Mouse (Mus musculus): ENCODE data around the gene Nup88. TPM values are rescaled to one million over a fixed set of nuclear protein-coding genes. Genes with fewer than 3 reads are reported as not detected.

The Nup88 gene
- polyA plus RNA-seq, 2 experiments: 115 to 120 TPM

DNA sequence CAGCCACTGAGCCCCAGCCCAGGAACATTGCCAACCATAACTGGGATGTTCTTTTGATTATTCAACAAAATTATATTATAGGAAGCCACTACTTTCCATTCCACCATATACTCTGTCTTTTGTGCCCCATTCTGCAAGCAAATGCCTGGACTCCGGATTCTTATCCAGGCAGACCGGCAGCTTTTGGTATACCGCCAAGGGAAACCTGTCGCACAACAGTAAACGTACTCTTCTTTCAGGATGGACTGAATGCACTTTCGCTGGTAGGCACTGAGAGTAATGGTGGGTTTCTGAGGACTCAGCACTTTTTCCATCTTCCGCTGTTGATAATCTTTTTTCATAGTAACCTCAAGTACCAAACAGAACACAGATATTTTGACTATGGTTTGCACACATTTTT lies 26.1 kb downstream of the Nup88 start:
- Histone ChIP-seq H3K9ac (ENCODE audit: low read depth, low read length, severe bottlenecking) (no peak overlapping the region), H3K36me3 (ENCODE audit: control insufficient read depth, insufficient read depth, low read length) (peaks cover 91% of the 10 kb centered on the region), H3K27me3 (ENCODE audit: control insufficient read depth, insufficient read depth, low read length) (no peaks in the 10 kb centered on the region), H3K4me2 (replicated peaks; ENCODE audit: low read depth, low read length, severe bottlenecking) (no peak overlapping the region), H3K27ac (replicated peaks; ENCODE audit: low read depth, low read length) (no peak overlapping the region), H3K4me3 (replicated peaks; ENCODE audit: low read length) (no peak overlapping the region), H3K9me3 (ENCODE audit: control insufficient read depth, low read length) (no peaks in the 10 kb centered on the region), H3K4me1 (ENCODE audit: control insufficient read depth, insufficient read depth, low read length) (no peaks in the 10 kb centered on the region)
- TF ChIP-seq POLR2A (IDR thresholded peaks at IDR 0.05; ENCODE audit: borderline replicate concordance, extremely low read depth, insufficient read depth, insufficient read length): no peak
- DNase-seq (ENCODE audit: low spot score) (no peak), ATAC-seq (ENCODE audit: low FRiP score, low read depth) (no peak)
- 94% methylated on average over 7 of the region's 7 CpGs for WGBS

DNA sequence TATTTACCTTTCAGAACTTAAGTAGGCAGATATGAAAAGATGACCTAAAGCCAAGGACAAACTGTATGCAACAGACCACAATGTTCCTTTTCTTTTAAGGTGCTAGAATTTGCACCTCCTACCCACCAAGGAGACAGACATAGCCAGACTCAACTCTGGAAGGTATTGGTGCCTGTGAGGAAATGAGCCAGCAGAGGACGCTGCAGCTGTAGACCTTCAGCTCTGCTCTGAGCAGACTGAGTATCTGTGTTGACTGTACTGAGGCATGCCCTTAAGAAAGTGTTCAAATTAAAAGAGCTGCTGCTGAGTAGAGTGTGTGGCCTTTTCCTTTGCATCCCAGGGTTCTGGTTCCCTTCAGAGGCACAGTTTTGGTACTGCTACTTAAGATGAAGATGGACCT lies 27.2 kb downstream of the Nup88 start:
- Histone ChIP-seq H3K4me2 (replicated peaks; ENCODE audit: low read depth, low read length, severe bottlenecking) (no peak overlapping the region), H3K4me1 (ENCODE audit: control insufficient read depth, insufficient read depth, low read length) (no peaks in the 10 kb centered on the region), H3K9ac (ENCODE audit: low read depth, low read length, severe bottlenecking) (no peak overlapping the region), H3K27ac (replicated peaks; ENCODE audit: low read depth, low read length) (no peak overlapping the region), H3K4me3 (replicated peaks; ENCODE audit: low read length) (no peak overlapping the region), H3K9me3 (ENCODE audit: control insufficient read depth, low read length) (no peaks in the 10 kb centered on the region), H3K27me3 (ENCODE audit: control insufficient read depth, insufficient read depth, low read length) (no peaks in the 10 kb centered on the region), H3K36me3 (ENCODE audit: control insufficient read depth, insufficient read depth, low read length) (peaks cover 89% of the 10 kb centered on the region)
- ATAC-seq (ENCODE audit: low FRiP score, low read depth): no peak
- TF ChIP-seq POLR2A (IDR thresholded peaks at IDR 0.05; ENCODE audit: borderline replicate concordance, extremely low read depth, insufficient read depth, insufficient read length): no peak
- no peak for DNase-seq (ENCODE audit: low spot score)
- WGBS: 92% methylated on average over 1 of the region's 1 CpGs

DNA sequence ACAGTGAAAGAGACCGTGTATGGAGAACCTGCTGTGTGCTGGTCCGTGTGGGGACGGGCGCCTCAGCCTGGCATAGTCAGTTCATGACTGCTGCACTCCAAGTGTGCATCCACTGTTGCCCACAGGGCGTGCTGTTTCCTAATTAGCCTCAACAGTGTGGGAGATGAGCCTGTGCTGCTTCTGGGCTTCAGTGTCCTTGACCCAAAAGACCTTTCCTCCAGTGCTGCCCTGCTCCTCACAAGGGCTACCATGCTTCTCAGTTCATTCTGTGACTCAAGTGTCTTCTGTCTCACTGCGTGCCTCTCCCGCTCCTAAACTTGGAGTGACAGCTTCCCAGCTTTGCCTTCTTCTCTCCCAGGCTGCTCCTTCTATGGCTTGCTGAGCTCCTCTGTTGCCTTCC lies 34.5 kb downstream of the Nup88 start:
- H3K9ac ChIP-seq (ENCODE audit: low read depth, low read length, severe bottlenecking): no peak overlapping the region
- no peak overlapping the region for H3K4me3 ChIP-seq (replicated peaks; ENCODE audit: low read length)
- no peaks in the 10 kb centered on the region for H3K9me3 ChIP-seq (ENCODE audit: control insufficient read depth, low read length)
- WGBS: 94% methylated on average over 7 of the region's 7 CpGs
- DNase-seq (ENCODE audit: low spot score) (no peak), ATAC-seq (ENCODE audit: low FRiP score, low read depth) (no peak)
- no peak overlapping the region for H3K4me2 ChIP-seq (replicated peaks; ENCODE audit: low read depth, low read length, severe bottlenecking)
- TF ChIP-seq POLR2A (IDR thresholded peaks at IDR 0.05; ENCODE audit: borderline replicate concordance, extremely low read depth, insufficient read depth, insufficient read length): no peak
- H3K36me3 ChIP-seq (ENCODE audit: control insufficient read depth, insufficient read depth, low read length): peaks cover 56% of the 10 kb centered on the region
- H3K27ac ChIP-seq (replicated peaks; ENCODE audit: low read depth, low read length): no peak overlapping the region
- H3K4me1 ChIP-seq (ENCODE audit: control insufficient read depth, insufficient read depth, low read length): no peaks in the 10 kb centered on the region
- H3K27me3 ChIP-seq (ENCODE audit: control insufficient read depth, insufficient read depth, low read length): no peaks in the 10 kb centered on the region

DNA sequence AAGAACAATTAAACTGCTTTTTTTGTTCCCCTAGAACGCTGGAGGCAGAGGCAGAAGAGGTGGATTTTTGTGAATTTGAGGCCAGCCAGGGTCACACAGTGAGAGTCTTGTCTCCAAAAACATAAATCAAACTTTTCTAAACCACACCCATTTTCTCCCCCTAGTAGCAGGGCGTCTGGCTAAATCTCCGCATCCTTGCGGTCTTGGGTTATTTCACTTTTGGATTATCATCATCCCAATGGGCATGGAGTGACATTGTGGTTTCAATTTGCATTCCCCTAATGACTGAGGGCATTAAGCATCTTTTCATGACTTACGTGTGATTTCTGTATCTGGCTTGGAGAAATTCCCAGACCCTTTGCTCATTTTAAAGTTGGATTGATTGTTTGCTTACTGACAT lies 38.3 kb downstream of the Nup88 start:
- Histone ChIP-seq H3K27ac (replicated peaks; ENCODE audit: low read depth, low read length) (no peak overlapping the region), H3K9ac (ENCODE audit: low read depth, low read length, severe bottlenecking) (no peak overlapping the region), H3K4me3 (replicated peaks; ENCODE audit: low read length) (no peak overlapping the region), H3K4me1 (ENCODE audit: control insufficient read depth, insufficient read depth, low read length) (no peaks in the 10 kb centered on the region), H3K27me3 (ENCODE audit: control insufficient read depth, insufficient read depth, low read length) (no peaks in the 10 kb centered on the region), H3K36me3 (ENCODE audit: control insufficient read depth, insufficient read depth, low read length) (peaks cover 46% of the 10 kb centered on the region), H3K4me2 (replicated peaks; ENCODE audit: low read depth, low read length, severe bottlenecking) (no peak overlapping the region), H3K9me3 (ENCODE audit: control insufficient read depth, low read length) (no peaks in the 10 kb centered on the region)
- no peak for TF ChIP-seq POLR2A (IDR thresholded peaks at IDR 0.05; ENCODE audit: borderline replicate concordance, extremely low read depth, insufficient read depth, insufficient read length)
- ATAC-seq (ENCODE audit: low FRiP score, low read depth) (no peak), DNase-seq (ENCODE audit: low spot score) (no peak)
- whole genome bisulfite sequencing: 90% methylated on average over 5 of the region's 5 CpGs

DNA sequence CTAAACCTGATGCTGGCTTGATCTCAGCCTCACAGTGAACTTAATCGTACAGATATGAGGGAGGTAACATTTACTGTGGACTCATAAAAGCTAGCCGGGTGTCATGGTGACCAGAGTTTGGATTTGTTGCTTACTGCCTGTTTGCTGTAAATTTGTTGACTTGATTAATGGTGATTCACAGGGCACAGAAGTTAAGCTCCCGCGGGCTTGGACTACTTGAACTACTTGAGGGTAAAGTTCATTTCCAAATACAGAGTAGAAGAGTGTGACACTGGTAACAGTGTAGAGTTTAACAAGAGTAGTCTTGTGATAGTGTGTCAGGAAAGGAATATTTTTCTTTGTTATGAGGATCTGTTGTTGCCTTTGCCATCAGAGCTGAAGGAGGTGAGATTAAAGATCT lies 50.2 kb downstream of the Nup88 start:
- no peak for DNase-seq (ENCODE audit: low spot score)
- TF ChIP-seq POLR2A (IDR thresholded peaks at IDR 0.05; ENCODE audit: borderline replicate concordance, extremely low read depth, insufficient read depth, insufficient read length): no peak
- no peak overlapping the region for H3K9ac ChIP-seq (ENCODE audit: low read depth, low read length, severe bottlenecking)
- no peak for ATAC-seq (ENCODE audit: low FRiP score, low read depth)
- H3K27me3 ChIP-seq (ENCODE audit: control insufficient read depth, insufficient read depth, low read length): no peaks in the 10 kb centered on the region
- H3K4me1 ChIP-seq (ENCODE audit: control insufficient read depth, insufficient read depth, low read length): no peaks in the 10 kb centered on the region
- H3K4me3 ChIP-seq (replicated peaks; ENCODE audit: low read length): no peak overlapping the region
- no peak overlapping the region for H3K4me2 ChIP-seq (replicated peaks; ENCODE audit: low read depth, low read length, severe bottlenecking)
- no peak overlapping the region for H3K27ac ChIP-seq (replicated peaks; ENCODE audit: low read depth, low read length)
- H3K36me3 ChIP-seq (ENCODE audit: control insufficient read depth, insufficient read depth, low read length): peaks cover 55% of the 10 kb centered on the region
- H3K9me3 ChIP-seq (ENCODE audit: control insufficient read depth, low read length): no peaks in the 10 kb centered on the region
- 83% methylated on average over 4 of the region's 4 CpGs for WGBS

DNA sequence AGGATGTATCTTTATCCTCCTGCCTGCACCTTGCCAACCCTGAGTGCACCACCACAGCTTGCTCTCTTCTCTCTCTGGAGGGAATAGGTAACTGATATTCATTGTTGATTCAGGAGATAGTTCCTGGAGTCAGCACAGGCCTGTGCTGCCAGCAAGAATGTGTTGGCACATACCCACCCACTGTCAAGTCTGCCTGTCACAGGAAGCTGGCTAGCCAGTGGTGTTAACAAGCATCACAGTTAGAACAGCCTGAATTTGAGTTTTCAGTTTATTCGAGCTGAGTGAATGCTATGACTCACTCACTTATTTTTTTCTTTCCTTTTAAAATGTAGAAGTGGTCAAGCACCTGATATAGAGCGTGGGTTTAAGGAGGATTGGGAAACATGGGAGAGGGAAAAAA lies 51.9 kb downstream of the Nup88 start:
- Histone ChIP-seq H3K36me3 (ENCODE audit: control insufficient read depth, insufficient read depth, low read length) (peaks cover 45% of the 10 kb centered on the region), H3K27me3 (ENCODE audit: control insufficient read depth, insufficient read depth, low read length) (no peaks in the 10 kb centered on the region), H3K4me3 (replicated peaks; ENCODE audit: low read length) (no peak overlapping the region), H3K4me1 (ENCODE audit: control insufficient read depth, insufficient read depth, low read length) (no peaks in the 10 kb centered on the region), H3K9me3 (ENCODE audit: control insufficient read depth, low read length) (no peaks in the 10 kb centered on the region), H3K9ac (ENCODE audit: low read depth, low read length, severe bottlenecking) (no peak overlapping the region), H3K4me2 (replicated peaks; ENCODE audit: low read depth, low read length, severe bottlenecking) (no peak overlapping the region), H3K27ac (replicated peaks; ENCODE audit: low read depth, low read length) (no peak overlapping the region)
- 91% methylated on average over 2 of the region's 2 CpGs for WGBS
- no peak for TF ChIP-seq POLR2A (IDR thresholded peaks at IDR 0.05; ENCODE audit: borderline replicate concordance, extremely low read depth, insufficient read depth, insufficient read length)
- ATAC-seq (ENCODE audit: low FRiP score, low read depth): no peak
- no peak for DNase-seq (ENCODE audit: low spot score)
